17 mouse cellular contexts compared by ENCODE assay signal in genomic region chr6:126581632-126582031, GRCm38 (mm10). TPM values are rescaled to one million over a fixed set of nuclear protein-coding genes. Genes with fewer than 3 reads are reported as not detected.
A peak's percentile ranks its signal among the peaks of the same experiment; 100 is the strongest.
DNase-seq lines count a peak whose midpoint lies in the region; ATAC-seq and TF ChIP-seq lines count a peak whose summit lies in the region.
"Had no signal": no experiment of that assay in that cellular context is flagged by ENCODE, and none has a peak within 500 bp of the region (broad histone marks: within the 10 kb centered on the region; RNA-seq: fewer than 3 reads in every experiment).

No protein-coding gene starts in this region.

- no peaks in the 10 kb centered on the region for H3K36me3 ChIP-seq in forebrain, embryonic 14.5 days (ENCODE audit: control insufficient read depth, insufficient read depth, low read length)
- no peaks in the 10 kb centered on the region for H3K36me3 ChIP-seq in forebrain, embryonic 11.5 days (ENCODE audit: control insufficient read depth, insufficient read depth, low read length)
- H3K36me3 ChIP-seq in midbrain, embryonic 16.5 days (ENCODE audit: control insufficient read depth, insufficient read depth, low read length) = no peaks in the 10 kb centered on the region
- H3K36me3 ChIP-seq in midbrain, postnatal 0 days (ENCODE audit: insufficient read depth, low read length) = no peaks in the 10 kb centered on the region
- H3K36me3 ChIP-seq: embryonic facial prominence, embryonic 15.5 days; limb, embryonic 13.5 days; liver, embryonic 15.5 days had no signal

- H3K4me2 ChIP-seq in forebrain, embryonic 14.5 days (ENCODE audit: low read length) = no peak overlapping the region
- no peak overlapping the region for H3K4me2 ChIP-seq in forebrain, embryonic 11.5 days (ENCODE audit: low read depth, low read length, severe bottlenecking)
- no peak overlapping the region for H3K4me2 ChIP-seq in midbrain, embryonic 16.5 days (ENCODE audit: low read length)
- no peak overlapping the region for H3K4me2 ChIP-seq in midbrain, postnatal 0 days (ENCODE audit: low read depth, low read length, poor library complexity, severe bottlenecking)
- H3K4me2 ChIP-seq: embryonic facial prominence, embryonic 15.5 days; limb, embryonic 13.5 days; liver, embryonic 15.5 days had no signal

- no peaks in the 10 kb centered on the region for H3K4me1 ChIP-seq in forebrain, embryonic 14.5 days (ENCODE audit: control insufficient read depth, insufficient read depth, low read length)
- no peaks in the 10 kb centered on the region for H3K4me1 ChIP-seq in forebrain, embryonic 11.5 days (replicated peaks; ENCODE audit: control insufficient read depth, insufficient read depth, low read length)
- H3K4me1 ChIP-seq in midbrain, embryonic 16.5 days (ENCODE audit: control insufficient read depth, insufficient read depth, low read length) = no peaks in the 10 kb centered on the region
- H3K4me1 ChIP-seq in midbrain, postnatal 0 days (ENCODE audit: insufficient read depth, low read length) = no peaks in the 10 kb centered on the region
- H3K4me1 ChIP-seq: limb, embryonic 13.5 days; liver, embryonic 15.5 days had no signal

- TF ChIP-seq CTCF in midbrain, postnatal 0 days (IDR thresholded peaks at IDR 0.05) = no peak

- no peak for DNase-seq in forebrain, embryonic 14.5 days (ENCODE audit: low spot score)
- no peak for DNase-seq in forebrain, embryonic 11.5 days (ENCODE audit: low spot score)
- no peak for DNase-seq in midbrain, postnatal 0 days (ENCODE audit: low spot score)
- peak; percentile 56 to 77 for DNase-seq in left cerebral cortex, adult 18-20 months (ENCODE audit: low spot score in 2 of 2)
- DNase-seq in right cerebral cortex, postnatal 14 days = peak; percentile 43
- no peak for DNase-seq in adrenal gland, adult 18-20 months (ENCODE audit: low spot score in 2 of 2)
- DNase-seq in gastrocnemius, adult 18-20 months (ENCODE audit: low spot score) = no peak
- DNase-seq: cerebellum, adult 11 months; heart, adult 11 months; kidney, adult 9 months; thymus, adult 18-20 months had no signal

- H3K4me3 ChIP-seq in forebrain, embryonic 14.5 days (ENCODE audit: low read depth, low read length) = no peak overlapping the region
- no peak overlapping the region for H3K4me3 ChIP-seq in forebrain, embryonic 11.5 days (ENCODE audit: low read depth, low read length)
- H3K4me3 ChIP-seq in midbrain, embryonic 16.5 days (ENCODE audit: low read depth, low read length) = no peak overlapping the region
- H3K4me3 ChIP-seq in midbrain, postnatal 0 days (ENCODE audit: low read depth, low read length) = no peak overlapping the region
- H3K4me3 ChIP-seq: embryonic facial prominence, embryonic 15.5 days; limb, embryonic 13.5 days; liver, embryonic 15.5 days had no signal

- no peak overlapping the region for H3K9ac ChIP-seq in forebrain, embryonic 14.5 days (ENCODE audit: low read length)
- no peak overlapping the region for H3K9ac ChIP-seq in forebrain, embryonic 11.5 days (ENCODE audit: low read length)
- H3K9ac ChIP-seq in midbrain, embryonic 16.5 days (ENCODE audit: low read depth, low read length) = no peak overlapping the region
- H3K9ac ChIP-seq in midbrain, postnatal 0 days (replicated peaks; ENCODE audit: low read length, poor library complexity, severe bottlenecking) = no peak overlapping the region
- H3K9ac ChIP-seq: embryonic facial prominence, embryonic 15.5 days; limb, embryonic 13.5 days; liver, embryonic 15.5 days had no signal

- H3K27ac ChIP-seq in forebrain, embryonic 14.5 days (ENCODE audit: low read depth, low read length) = peak overlapping the region; percentile 21; the same call in 1 of the 2 replicates
- H3K27ac ChIP-seq in forebrain, embryonic 11.5 days (ENCODE audit: low read depth, low read length) = no peak overlapping the region
- no peak overlapping the region for H3K27ac ChIP-seq in midbrain, embryonic 16.5 days (ENCODE audit: low read length)
- no peak overlapping the region for H3K27ac ChIP-seq in midbrain, postnatal 0 days (ENCODE audit: low read depth, low read length)
- H3K27ac ChIP-seq: embryonic facial prominence, embryonic 15.5 days; limb, embryonic 13.5 days; liver, embryonic 15.5 days had no signal

- ATAC-seq in forebrain, embryonic 14.5 days = no peak
- no peak for ATAC-seq in forebrain, embryonic 11.5 days (replicated peaks; ENCODE audit: low FRiP score)
- ATAC-seq in midbrain, embryonic 16.5 days = peak; percentile 26; the same call in 1 of the 2 replicates
- no peak for ATAC-seq in midbrain, postnatal 0 days (ENCODE audit: low FRiP score)
- ATAC-seq: Patski had no signal

- no peaks in the 10 kb centered on the region for H3K9me3 ChIP-seq in forebrain, embryonic 14.5 days (replicated peaks; ENCODE audit: control insufficient read depth, low read length)
- no peaks in the 10 kb centered on the region for H3K9me3 ChIP-seq in forebrain, embryonic 11.5 days (ENCODE audit: control insufficient read depth, low read length)
- no peaks in the 10 kb centered on the region for H3K9me3 ChIP-seq in midbrain, embryonic 16.5 days (replicated peaks; ENCODE audit: control insufficient read depth, low read length, poor library complexity, severe bottlenecking)
- no peaks in the 10 kb centered on the region for H3K9me3 ChIP-seq in midbrain, postnatal 0 days (ENCODE audit: low read length)
- H3K9me3 ChIP-seq: embryonic facial prominence, embryonic 15.5 days; limb, embryonic 13.5 days; liver, embryonic 15.5 days had no signal

- H3K27me3 ChIP-seq in forebrain, embryonic 14.5 days (replicated peaks; ENCODE audit: control insufficient read depth, insufficient read depth, low read length) = no peaks in the 10 kb centered on the region
- no peaks in the 10 kb centered on the region for H3K27me3 ChIP-seq in forebrain, embryonic 11.5 days (ENCODE audit: control insufficient read depth, insufficient read depth, low read length)
- no peaks in the 10 kb centered on the region for H3K27me3 ChIP-seq in midbrain, embryonic 16.5 days (ENCODE audit: control insufficient read depth, insufficient read depth, low read depth, low read length)
- no peaks in the 10 kb centered on the region for H3K27me3 ChIP-seq in midbrain, postnatal 0 days (ENCODE audit: insufficient read depth, low read length)
- H3K27me3 ChIP-seq: liver, embryonic 15.5 days; Patski had no signal

- 75% methylated on average over 8 of the region's 8 CpGs for WGBS in forebrain, embryonic 14.5 days
- 88% methylated on average over 8 of the region's 8 CpGs for WGBS in forebrain, embryonic 11.5 days
- whole genome bisulfite sequencing in midbrain, embryonic 16.5 days = 75% methylated on average over 8 of the region's 8 CpGs
- 73% methylated on average over 8 of the region's 8 CpGs for WGBS in midbrain, postnatal 0 days

RNA-seq across cellular contexts. Expression of gene Kcna5, which starts 46.4 kb away (rescaled TPM):
- polyA plus RNA-seq in forebrain, embryonic 14.5 days (2014; fragmentation: Nextera tagmentation; extraction: Ambion mirVana) = 1.4 and 1.6 TPM in 2 replicates
- polyA plus RNA-seq in forebrain, embryonic 11.5 days (2014; fragmentation: Nextera tagmentation; extraction: Ambion mirVana) = 1.3 and 1.8 TPM in 2 replicates
- 4.1 and 4.3 TPM in 2 replicates for polyA plus RNA-seq in midbrain, embryonic 16.5 days (2015; fragmentation: Nextera tagmentation; extraction: Ambion mirVana)
- total RNA-seq in midbrain, postnatal 0 days (2014; rRNA removed) = 4.9 and 5.3 TPM in 2 replicates
- 3.8 and 4.9 TPM in 2 replicates for polyA plus RNA-seq in midbrain, postnatal 0 days (2015; fragmentation: Nextera tagmentation; extraction: Ambion mirVana)
- 1 to 10 TPM; 5.8 to 6.3 TPM for total RNA-seq in left cerebral cortex, adult 18-20 months (2021)
- total RNA-seq in adrenal gland, adult 18-20 months (2021) = 1 to 10 TPM; 2.4 to 4.0 TPM
- 1 to 10 TPM; 4.0 to 5.9 TPM for total RNA-seq in gastrocnemius, adult 18-20 months (2021)
- total RNA-seq: neutrophil, adult 5-6 weeks had no signal

Comparison
In these comparisons a context has a peak if more than half of its experiments do, and no peak if none do; other contexts are left out.
1. DNase-seq: peak in left cerebral cortex, adult 18-20 months (2 of 2) and right cerebral cortex, postnatal 14 days (single experiment); none in forebrain, embryonic 14.5 days (single experiment), forebrain, embryonic 11.5 days (single experiment), midbrain, postnatal 0 days (single experiment), adrenal gland, adult 18-20 months (0 of 2) and gastrocnemius, adult 18-20 months (single experiment).